Mouse (Mus musculus) MEL (cell line): ENCODE data around the gene Ddb1. TPM values are rescaled to one million over a fixed set of nuclear protein-coding genes. Genes with fewer than 3 reads are reported as not detected.

Source experiments
- DNase-seq: peaks from one replicate; pipeline ENCODE4 v3.0.0; 2011; ENCODE audit warnings: low read depth, low spot score
- H3K27ac ChIP-seq: 2 replicates; pipeline ENCODE4 v1.5.1; 2012; ENCODE audit warnings: low read depth, mild to moderate bottlenecking, control low read depth, low read length, moderate library complexity; ENCODE audit not compliant: control insufficient read depth
- H3K27me3 ChIP-seq, 2 experiments: fragments of 150-350 bp in 1 of 2; sonication (generic) in 1 of 2; 2 replicates each; pipeline ENCODE4 v1.6.1; 2012; ENCODE audit warnings: low read length in 2 of 2, mild to moderate bottlenecking in 2 of 2, improper control_type of control experiment in 1 of 2, moderate library complexity in 1 of 2; ENCODE audit not compliant: insufficient read depth in 2 of 2, control insufficient read depth in 1 of 2
- H3K36me3 ChIP-seq, 2 experiments: 2 replicates each; pipeline ENCODE4 v1.6.1; 2012 to 2014; ENCODE audit warnings: low read length in 2 of 2, improper control_type of control experiment in 1 of 2, inconsistent platforms in 1 of 2, mild to moderate bottlenecking in 1 of 2; ENCODE audit not compliant: insufficient read depth in 2 of 2, control insufficient read depth in 1 of 2
- H3K4me1 ChIP-seq, 2 experiments: fragments of 150-350 bp in 1 of 2; sonication (generic) in 1 of 2; 2 replicates each; pipeline ENCODE4 v1.6.1; 2012; ENCODE audit warnings: low read length in 2 of 2, improper control_type of control experiment in 1 of 2, mild to moderate bottlenecking in 1 of 2; ENCODE audit not compliant: insufficient read depth in 2 of 2, control insufficient read depth in 1 of 2
- H3K4me3 ChIP-seq, 2 experiments: fragments of 150-350 bp in 1 of 2; sonication (generic) in 1 of 2; 2 replicates each; pipeline ENCODE4 v1.5.1; 2012; ENCODE audit warnings: low read depth in 2 of 2, low read length in 2 of 2, mild to moderate bottlenecking in 2 of 2, moderate library complexity in 2 of 2, control low read depth in 1 of 2, improper control_type of control experiment in 1 of 2; ENCODE audit not compliant: control insufficient read depth in 1 of 2, insufficient read depth in 1 of 2
- H3K79me2 ChIP-seq: 2 replicates; pipeline ENCODE4 v1.6.1; 2012; ENCODE audit warnings: mild to moderate bottlenecking, low read length, moderate library complexity; ENCODE audit not compliant: control insufficient read depth, poor library complexity, insufficient read depth
- H3K9ac ChIP-seq: 2 replicates; pipeline ENCODE4 v1.6.1; 2012; ENCODE audit warnings: low read depth, mild to moderate bottlenecking, control low read depth, low read length, moderate library complexity; ENCODE audit not compliant: control insufficient read depth, poor library complexity, severe bottlenecking
- H3K9me3 ChIP-seq: fragments of 150-350 bp; sonication (generic); replicated peaks from 2 replicates; pipeline ENCODE4 v1.6.1; 2012; ENCODE audit warnings: mild to moderate bottlenecking, low read length, improper control_type of control experiment, moderate library complexity; ENCODE audit not compliant: insufficient read depth
- BHLHE40 ChIP-seq: IDR thresholded peaks from 2 replicates; pipeline ENCODE4 v1.6.1; 2012; ENCODE audit warnings: low read depth, mild to moderate bottlenecking, inconsistent platforms, low read length, improper control_type of control experiment, borderline replicate concordance
- CHD1 ChIP-seq: IDR thresholded peaks from 2 replicates; pipeline ENCODE4 v1.6.1; 2012; ENCODE audit warnings: low read depth, mild to moderate bottlenecking, inconsistent platforms, low read length, improper control_type of control experiment
- CHD2 ChIP-seq: IDR thresholded peaks from 2 replicates; pipeline ENCODE4 v1.6.1; 2011; ENCODE audit warnings: low read length, improper control_type of control experiment
- CTCF ChIP-seq, 3 experiments: IDR thresholded peaks in 2 of 3; conservative IDR thresholded peaks in 1 of 3; 2 replicates each; pipeline ENCODE4 v1.5.1; 2011 to 2012; ENCODE audit warnings: low read length in 3 of 3, low read depth in 2 of 3, mild to moderate bottlenecking in 2 of 3, improper control_type of control experiment in 1 of 3, inconsistent platforms in 1 of 3, mixed read lengths in 1 of 3, moderate library complexity in 1 of 3; ENCODE audit not compliant: control insufficient read depth in 1 of 3, insufficient read depth in 1 of 3, poor library complexity in 1 of 3, severe bottlenecking in 1 of 3
- E2F4 ChIP-seq: IDR thresholded peaks from 2 replicates; pipeline ENCODE4 v1.6.1; 2011; ENCODE audit warnings: low read depth, low read length, improper control_type of control experiment, borderline replicate concordance
- ELF1 ChIP-seq: IDR thresholded peaks from 2 replicates; pipeline ENCODE4 v1.6.1; 2014; ENCODE audit warnings: low read depth, mild to moderate bottlenecking, inconsistent platforms, low read length, improper control_type of control experiment, moderate library complexity
- EP300 ChIP-seq, 2 experiments: IDR thresholded peaks; 2 replicates each; pipeline ENCODE4 v1.6.1; 2011; ENCODE audit warnings: improper control_type of control experiment in 2 of 2, low read length in 2 of 2, low read depth in 1 of 2, mild to moderate bottlenecking in 1 of 2
- ETS1 ChIP-seq: IDR thresholded peaks from 2 replicates; pipeline ENCODE4 v1.6.1; 2012; ENCODE audit warnings: low read depth, mild to moderate bottlenecking, inconsistent platforms, low read length, improper control_type of control experiment, moderate library complexity
- GABPA ChIP-seq: IDR thresholded peaks from 2 replicates; pipeline ENCODE4 v1.6.1; 2012; ENCODE audit warnings: low read depth, mild to moderate bottlenecking, inconsistent platforms, low read length, improper control_type of control experiment, moderate library complexity
- HCFC1 ChIP-seq: IDR thresholded peaks from 2 replicates; pipeline ENCODE4 v1.6.1; 2012; ENCODE audit warnings: low read depth, mild to moderate bottlenecking, inconsistent platforms, low read length, improper control_type of control experiment, moderate library complexity
- JUND ChIP-seq: IDR thresholded peaks from 2 replicates; pipeline ENCODE4 v1.6.1; 2011; ENCODE audit warnings: low read depth, mild to moderate bottlenecking, improper control_type of control experiment, low read length
- MAFK ChIP-seq: IDR thresholded peaks from 2 replicates; pipeline ENCODE4 v1.6.1; 2011; ENCODE audit warnings: low read depth, mild to moderate bottlenecking, low read length, improper control_type of control experiment, borderline replicate concordance
- MAX ChIP-seq: IDR thresholded peaks from 2 replicates; pipeline ENCODE4 v1.6.1; 2011; ENCODE audit warnings: low read length, improper control_type of control experiment
- MAZ ChIP-seq: IDR thresholded peaks from 2 replicates; pipeline ENCODE4 v1.6.1; 2012; ENCODE audit warnings: low read depth, mild to moderate bottlenecking, inconsistent platforms, low read length, improper control_type of control experiment
- MEF2A ChIP-seq: IDR thresholded peaks from 2 replicates; pipeline ENCODE4 v1.6.1; 2014; ENCODE audit warnings: low read depth, mild to moderate bottlenecking, inconsistent platforms, low read length, improper control_type of control experiment; ENCODE audit not compliant: poor library complexity, insufficient replicate concordance, severe bottlenecking; ENCODE audit errors: extremely low read depth
- MXI1 ChIP-seq: IDR thresholded peaks from 2 replicates; pipeline ENCODE4 v1.6.1; 2011; ENCODE audit warnings: mild to moderate bottlenecking, low read depth, low read length, improper control_type of control experiment
- MYB ChIP-seq: IDR thresholded peaks from 2 replicates; pipeline ENCODE4 v1.6.1; 2011; ENCODE audit warnings: mild to moderate bottlenecking, low read depth, low read length, improper control_type of control experiment
- MYC ChIP-seq: IDR thresholded peaks from 2 replicates; pipeline ENCODE4 v1.6.1; 2011; ENCODE audit warnings: low read depth, mild to moderate bottlenecking, low read length, improper control_type of control experiment, moderate library complexity
- NELFE ChIP-seq: IDR thresholded peaks from 2 replicates; pipeline ENCODE4 v1.6.1; 2011; ENCODE audit warnings: low read depth, low read length, improper control_type of control experiment
- NRF1 ChIP-seq: IDR thresholded peaks from 2 replicates; pipeline ENCODE4 v1.6.1; 2014; ENCODE audit warnings: low read depth, mild to moderate bottlenecking, inconsistent platforms, low read length, improper control_type of control experiment, moderate library complexity; ENCODE audit not compliant: poor library complexity, insufficient read depth, severe bottlenecking
- POLR2A ChIP-seq, 2 experiments: IDR thresholded peaks; 2 replicates each; pipeline ENCODE4 v1.6.1; 2011 to 2012; ENCODE audit warnings: low read length in 2 of 2, mild to moderate bottlenecking in 2 of 2, control low read depth in 1 of 2, improper control_type of control experiment in 1 of 2, low read depth in 1 of 2, moderate library complexity in 1 of 2; ENCODE audit not compliant: control insufficient read depth in 1 of 2, insufficient read depth in 1 of 2, poor library complexity in 1 of 2
- POLR2AphosphoS2 ChIP-seq: IDR thresholded peaks from 2 replicates; pipeline ENCODE4 v1.6.1; 2011; ENCODE audit warnings: low read length, improper control_type of control experiment
- POLR2AphosphoS5 ChIP-seq: IDR thresholded peaks from 2 replicates; pipeline ENCODE4 v1.6.1; 2012; ENCODE audit warnings: low read depth, borderline replicate concordance, mild to moderate bottlenecking, inconsistent platforms, low read length, moderate library complexity, mixed read lengths
- RAD21 ChIP-seq: IDR thresholded peaks from 2 replicates; pipeline ENCODE4 v1.6.1; 2011; ENCODE audit warnings: mild to moderate bottlenecking, low read depth, low read length, improper control_type of control experiment
- RCOR1 ChIP-seq: IDR thresholded peaks from 2 replicates; pipeline ENCODE4 v1.6.1; 2012; ENCODE audit warnings: low read depth, mild to moderate bottlenecking, inconsistent platforms, low read length, improper control_type of control experiment
- SIN3A ChIP-seq: IDR thresholded peaks from 2 replicates; pipeline ENCODE4 v1.6.1; 2012; ENCODE audit warnings: low read length, improper control_type of control experiment, inconsistent platforms
- SMC3 ChIP-seq: IDR thresholded peaks from 2 replicates; pipeline ENCODE4 v1.6.1; 2011; ENCODE audit warnings: low read depth, low read length, improper control_type of control experiment
- TAL1 ChIP-seq: IDR thresholded peaks from 2 replicates; pipeline ENCODE4 v1.6.1; 2012; ENCODE audit warnings: mild to moderate bottlenecking, inconsistent platforms, low read length, moderate library complexity, mixed read lengths
- TBP ChIP-seq: IDR thresholded peaks from 2 replicates; pipeline ENCODE4 v1.8.0; 2011; ENCODE audit warnings: low read depth, low read length, improper control_type of control experiment
- TCF12 ChIP-seq: IDR thresholded peaks from 2 replicates; pipeline ENCODE4 v1.6.1; 2014; ENCODE audit warnings: low read depth, mild to moderate bottlenecking, inconsistent platforms, low read length, improper control_type of control experiment, moderate library complexity
- UBTF ChIP-seq: IDR thresholded peaks from 2 replicates; pipeline ENCODE4 v1.6.1; 2012; ENCODE audit warnings: low read depth, mild to moderate bottlenecking, inconsistent platforms, low read length, improper control_type of control experiment, moderate library complexity, borderline replicate concordance; ENCODE audit not compliant: insufficient read depth
- USF1 ChIP-seq: IDR thresholded peaks from 2 replicates; pipeline ENCODE4 v1.6.1; 2014; ENCODE audit warnings: low read depth, mild to moderate bottlenecking, inconsistent platforms, low read length, improper control_type of control experiment, moderate library complexity
- USF2 ChIP-seq, 2 experiments: IDR thresholded peaks; 2 replicates each; pipeline ENCODE4 v1.6.1; 2011 to 2012; ENCODE audit warnings: improper control_type of control experiment in 2 of 2, low read length in 2 of 2, borderline replicate concordance in 1 of 2, inconsistent platforms in 1 of 2, low read depth in 1 of 2, mild to moderate bottlenecking in 1 of 2; ENCODE audit not compliant: insufficient read depth in 1 of 2
- ZC3H11A ChIP-seq: IDR thresholded peaks from 2 replicates; pipeline ENCODE4 v1.6.1; 2012; ENCODE audit warnings: low read depth, mild to moderate bottlenecking, inconsistent platforms, low read length, improper control_type of control experiment
- ZKSCAN1 ChIP-seq: IDR thresholded peaks from 2 replicates; pipeline ENCODE4 v1.6.1; 2012; ENCODE audit warnings: low read depth, mild to moderate bottlenecking, inconsistent platforms, low read length, improper control_type of control experiment, moderate library complexity
- ZMIZ1 ChIP-seq: IDR thresholded peaks from 2 replicates; pipeline ENCODE4 v1.6.1; 2012; ENCODE audit warnings: low read depth, mild to moderate bottlenecking, inconsistent platforms, low read length, improper control_type of control experiment, moderate library complexity
- ZNF384 ChIP-seq: IDR thresholded peaks from 2 replicates; pipeline ENCODE4 v1.6.1; 2012; ENCODE audit warnings: low read depth, mild to moderate bottlenecking, inconsistent platforms, low read length, improper control_type of control experiment
- polyA plus RNA-seq, 2 experiments: library from polyadenylated mRNA; stranded (reverse) in 1 of 2; unstranded in 1 of 2; fragments of >175 nt in 1 of 2; fragments of >200 nt in 1 of 2; gene quantifications; 2 replicates each; pipeline versions ENCODE4 v1.2.1 to v1.2.4; 2012; ENCODE audit warnings: low replicate concordance in 2 of 2, low read depth in 1 of 2; ENCODE audit not compliant: insufficient read length in 2 of 2, insufficient read depth in 1 of 2, missing spikeins in 1 of 2
- total RNA-seq: library from RNA; depleted of rRNA; stranded (reverse); fragments of 300-350 nt; gene quantifications from 2 replicates; pipeline ENCODE4 v1.2.3, GENCODE M21; 2012

Ddb1 gene
- total and polyA plus RNA-seq, 3 experiments, result 116 to 459 (median 365) TPM

GRCm38 (mm10) chr19:10602787-10603186, 2.3 kb upstream of the Ddb1 start:
- H3K9ac ChIP-seq, result peak overlapping the region; percentile 85
- H3K79me2 ChIP-seq, result peaks cover 23% of the 10 kb centered on the region
- no peaks in the 10 kb centered on the region for H3K27me3 ChIP-seq
- peaks cover 8 to 19% of the 10 kb centered on the region in 2 experiments for H3K4me1 ChIP-seq
- peak overlapping the region; percentile 55 to 59 for H3K4me3 ChIP-seq
- DNase-seq, result peak; percentile 94
- no peaks in the 10 kb centered on the region for H3K9me3 ChIP-seq
- H3K36me3 ChIP-seq, result peaks cover 4 to 22% of the 10 kb centered on the region in 2 experiments
- H3K27ac ChIP-seq, result peak overlapping the region; percentile 84
- TF ChIP-seq ELF1 (peak; percentile 84), MYC (no peak; the same call in 1 of the 2 replicates), UBTF (no peak), RCOR1 (0 out of 2 replicates have a peak, but pooled peaks have one; percentile 32), POLR2AphosphoS2 (no peak), TBP (peak; percentile 59), POLR2AphosphoS5 (no peak), NELFE (peak; percentile 28; the same call in 1 of the 2 replicates), CHD1 (no peak), EP300 (IDR thresholded peaks at IDR 0.05; ENCODE audit: low read depth in 1 of 2, low read length in 2 of 2) (no peak), MAZ (no peak; the same call in 1 of the 2 replicates), MAFK (no peak), USF1 (no peak), JUND (no peak), MXI1 (no peak), ZC3H11A (peak; percentile 59), E2F4 (no peak), MAX (no peak; the same call in 1 of the 2 replicates), SIN3A (peak; percentile 80), POLR2A (IDR thresholded peaks at IDR 0.05; ENCODE audit: control insufficient read depth in 1 of 2, insufficient read depth in 1 of 2, low read depth in 1 of 2, low read length in 2 of 2, poor library complexity in 1 of 2) (peak in 1 of 2 experiments; percentile 56; a peak in 2 of 4 replicates), NRF1 (no peak), MYB (no peak), ETS1 (peak; percentile 59; the same call in 1 of the 2 replicates), CHD2 (no peak), HCFC1 (peak; percentile 77), BHLHE40 (no peak), RAD21 (peak; percentile 75), TAL1 (no peak), SMC3 (peak; percentile 77), USF2 (IDR thresholded peaks at IDR 0.05; ENCODE audit: borderline replicate concordance in 1 of 2, insufficient read depth in 1 of 2, low read depth in 1 of 2, low read length in 2 of 2) (no peak), TCF12 (no peak; the same call in 1 of the 2 replicates), CTCF (IDR thresholded peaks at IDR 0.05 in 2 of 3, conservative IDR thresholded peaks at IDR 0.05 in 1 of 3; ENCODE audit: control insufficient read depth in 1 of 3, insufficient read depth in 1 of 3, low read depth in 2 of 3, low read length in 3 of 3, poor library complexity in 1 of 3, severe bottlenecking in 1 of 3) (peak; percentile 92 to 95 (median 92)), GABPA (no peak), ZKSCAN1 (no peak), ZNF384 (peak; percentile 82), MEF2A (no peak), ZMIZ1 (no peak)
